Mouse (Mus musculus): ENCODE measurements around the gene Olfr887. TPM values are rescaled to one million over a fixed set of nuclear protein-coding genes. Genes with fewer than 3 reads are reported as not detected.

The Olfr887 gene
- not detected for total RNA-seq (2021)
- long read RNA-seq, experiment 1: 0 reads
- long read RNA-seq, experiment 2: 0 reads

GRCm38 (mm10) chr9:38083772-38084171 lies at the start of gene Olfr887:
Olfr887 (plus strand) TSS chr9:38084072.
- DNase-seq (ENCODE audit: low spot score in 2 of 2): no peak
- intact Hi-C loops (cut with DNase I): no loop called here

GRCm38 (mm10) chr9:38046255-38046654 lies 37.6 kb upstream of the Olfr887 start, which contains the start of gene Olfr884:
Olfr884 (plus strand) TSS chr9:38046555.
- intact Hi-C loops (cut with DNase I): no loop called here
- no peak for DNase-seq (ENCODE audit: low spot score in 2 of 2)

GRCm38 (mm10) chr9:38061022-38061421 lies 22.9 kb upstream of the Olfr887 start, which contains the start of gene Olfr885:
Olfr885 (plus strand) TSS chr9:38061322.
- intact Hi-C loops (cut with DNase I): no loop called here
- DNase-seq (ENCODE audit: low spot score in 2 of 2): no peak

GRCm38 (mm10) chr9:38107828-38108227 lies 24.0 kb downstream of the Olfr887 start, which contains the start of gene Olfr888:
Olfr888 (plus strand) TSS chr9:38108128.
- intact Hi-C loops (cut with DNase I): no loop called here
- DNase-seq (ENCODE audit: low spot score in 2 of 2): no peak

- no peak for DNase-seq (ENCODE audit: low spot score in 2 of 2)
- intact Hi-C loops (cut with DNase I): no loop called here
Measured at GRCm38 (mm10) chr9:38114898-38115297, 31.0 kb downstream of the Olfr887 start, which contains the start of gene Olfr889. Olfr889 (plus strand) TSS chr9:38115198.

Other genes starting within 250 kb of the Olfr887 start
- gene Olfr877, start 229.8 kb upstream of the Olfr887 start, total RNA-seq (2021): under 1 TPM in 1 of 2 experiments, not detected in 1; 0.15 TPM
- gene Olfr145, start 187.3 kb upstream of the Olfr887 start, total RNA-seq (2021): not detected
- gene Olfr878, start 166.2 kb upstream of the Olfr887 start, total RNA-seq (2021): not detected
- gene Olfr881, start 92.2 kb upstream of the Olfr887 start, total RNA-seq (2021): not detected
- gene Olfr883, start 58.3 kb upstream of the Olfr887 start, total RNA-seq (2021): not detected
- gene Olfr884, start 37.5 kb upstream of the Olfr887 start, total RNA-seq (2021): not detected
- gene Olfr885, start 22.8 kb upstream of the Olfr887 start, total RNA-seq (2021): not detected
- not detected for gene Olfr888, start 24.1 kb downstream of the Olfr887 start, total RNA-seq (2021)
- gene Olfr889, start 31.1 kb downstream of the Olfr887 start, total RNA-seq (2021): not detected
- not detected for gene Olfr890, start 58.4 kb downstream of the Olfr887 start, total RNA-seq (2021)
- gene Olfr891, start 96.7 kb downstream of the Olfr887 start, total RNA-seq (2021): not detected
- gene Olfr893, start 124.3 kb downstream of the Olfr887 start, total RNA-seq (2021): not detected
- gene Olfr894, start 134.0 kb downstream of the Olfr887 start, total RNA-seq (2021): not detected
- gene Olfr143, start 168.7 kb downstream of the Olfr887 start, total RNA-seq (2021): not detected
- gene Olfr895, start 183.8 kb downstream of the Olfr887 start, total RNA-seq (2021): not detected
- not detected for gene Olfr896-ps1, start 207.0 kb downstream of the Olfr887 start, total RNA-seq (2021)
- under 1 TPM in 1 of 2 experiments, not detected in 1; 0.04 TPM for gene Olfr25, start 245.0 kb downstream of the Olfr887 start, total RNA-seq (2021)